Mouse (Mus musculus) T-cell, adult 2 months (primary cell): Measurements from ENCODE around the gene Grk5.
"Not testable (repeated sequence)": the region's sequence is repeated elsewhere in the genome, so short reads cannot be mapped to it uniquely, and the experiment has no call there.

Experiments
- DNase-seq: peaks from one replicate; pipeline ENCODE4 v3.0.0; 2022; ENCODE audit warnings: low spot score

Gene Grk5

DNA sequence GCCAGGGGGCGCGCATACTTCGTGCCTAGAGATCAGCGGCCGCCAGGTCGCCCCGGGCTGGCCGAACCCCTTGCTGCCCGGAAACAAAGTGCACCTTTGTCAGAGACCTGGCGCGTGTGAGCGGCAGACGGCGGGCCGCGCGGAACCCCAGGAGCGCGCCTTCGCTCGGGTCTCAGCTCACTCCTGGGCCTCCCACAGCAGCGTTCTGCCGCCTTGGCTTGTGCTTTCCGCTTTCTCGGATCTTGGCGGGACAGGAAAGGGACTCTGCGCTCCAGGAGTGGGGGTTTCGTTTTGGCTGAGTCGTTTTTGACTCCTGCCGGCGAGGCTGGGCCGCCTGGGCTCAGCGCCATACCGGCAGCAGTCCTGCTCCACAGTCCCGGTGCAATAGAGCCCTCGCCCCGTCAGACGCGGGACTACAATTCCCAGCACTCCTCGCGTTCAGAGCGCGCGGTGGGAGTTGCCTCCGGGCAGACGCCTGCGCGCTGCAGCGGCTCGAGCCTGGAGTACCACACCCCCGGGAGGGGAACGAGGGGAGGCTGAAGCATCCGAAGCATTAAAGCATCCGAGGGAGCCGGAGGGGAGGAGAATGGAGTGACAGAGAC, at the start of gene Grk5:
Gene Grk5, plus strand, starts transcription at position 36 of the 602 bp plus-strand sequence.
- DNase-seq = peak; percentile 93

DNA sequence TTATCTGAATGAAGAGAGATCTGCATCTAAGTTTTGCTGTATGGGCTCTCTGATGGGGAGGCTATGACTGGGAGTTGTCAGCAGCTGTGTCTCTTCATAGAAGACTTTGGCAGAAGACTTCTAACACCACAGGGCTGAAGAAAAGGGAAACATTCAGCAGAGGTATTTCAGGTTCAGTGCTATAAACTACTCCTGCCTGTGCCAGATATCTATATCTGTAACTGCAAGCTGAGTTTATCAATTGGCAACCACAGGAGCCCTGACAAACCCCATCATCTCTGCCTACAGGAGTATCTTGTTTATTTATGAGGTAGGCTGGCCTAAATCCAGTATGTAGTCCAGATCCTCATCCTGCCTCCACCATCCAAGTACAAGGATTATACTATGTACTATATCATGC, 46.2 kb upstream of the Grk5 start:
- no peak for DNase-seq

DNA sequence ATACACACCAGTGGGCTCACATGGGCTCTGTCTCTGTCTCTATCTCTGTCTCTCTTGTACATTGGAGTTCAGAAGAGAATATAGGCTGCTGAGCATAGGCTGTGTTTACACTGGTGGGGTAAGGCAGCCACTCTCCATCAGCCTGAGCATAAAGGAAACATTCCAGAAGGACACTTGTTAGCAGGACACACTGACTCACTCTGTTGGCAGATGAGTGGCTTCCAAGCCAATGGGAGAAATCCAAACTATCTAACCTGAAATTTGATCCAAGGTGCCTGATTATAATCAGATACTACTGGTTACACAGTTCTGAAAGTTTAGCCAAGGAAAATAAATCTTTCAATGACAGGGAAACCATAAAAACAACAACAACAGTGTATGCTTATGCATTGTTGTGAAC, 43.8 kb upstream of the Grk5 start:
- DNase-seq = no peak

GRCm38 (mm10) chr19:60860868-60861700, 28.5 kb upstream of the Grk5 start, which contains the start of gene Sfxn4:
TSS of gene Sfxn4 (minus strand) at chr19:60861479.
- DNase-seq = peak; percentile 92

DNA sequence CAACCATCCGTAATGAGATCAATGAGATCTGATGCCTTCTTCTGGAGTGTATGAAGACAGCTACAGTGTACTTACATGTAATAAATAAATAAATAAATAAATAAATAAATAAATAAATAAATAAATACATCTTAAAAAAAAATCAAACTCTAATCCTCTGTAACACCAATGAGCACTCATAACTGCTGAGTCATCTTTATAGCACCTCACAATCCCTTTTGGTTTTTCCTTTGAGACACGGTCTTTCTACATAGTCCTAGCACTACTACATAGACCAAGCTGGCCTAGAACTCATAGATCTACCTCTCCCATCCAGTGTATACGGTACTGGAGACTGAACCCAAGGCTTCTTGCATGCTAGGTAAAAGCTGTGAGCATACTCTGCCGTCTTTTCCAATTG, 23.4 kb upstream of the Grk5 start:
- DNase-seq = not testable (repeated sequence)

- no peak for DNase-seq
Measured at GRCm38 (mm10) chr19:60870489-60870888, 19.1 kb upstream of the Grk5 start.

GRCm38 (mm10) chr19:60871366-60871765, 18.2 kb upstream of the Grk5 start:
- no peak for DNase-seq

GRCm38 (mm10) chr19:60872272-60872671, 17.3 kb upstream of the Grk5 start:
- DNase-seq = no peak

DNA sequence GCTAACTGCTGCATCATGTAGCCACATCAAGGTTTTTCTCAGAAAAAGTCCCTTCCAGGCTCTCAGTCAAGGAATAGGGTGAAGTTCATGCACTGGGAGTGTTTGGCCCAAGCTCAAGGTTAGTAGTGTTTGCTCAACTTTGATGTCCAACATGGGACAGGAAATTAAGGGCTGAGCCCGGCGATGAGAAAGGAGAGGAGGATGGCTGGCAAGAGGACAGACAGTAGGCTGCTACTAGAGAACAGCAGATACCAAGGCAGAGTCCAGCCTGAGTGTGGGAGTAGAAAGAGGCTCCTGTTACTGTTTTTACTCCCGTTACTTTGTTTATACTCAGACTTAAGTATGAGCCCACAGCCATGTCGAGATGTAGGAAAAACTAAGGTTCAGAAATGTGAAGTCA, 16.0 kb upstream of the Grk5 start:
- no peak for DNase-seq

GRCm38 (mm10) chr19:60874064-60874694, 15.4 kb upstream of the Grk5 start, which contains the start of gene Prdx3:
TSS of gene Prdx3 (minus strand) at chr19:60874556.
- DNase-seq = peak; percentile 97

GRCm38 (mm10) chr19:60883129-60883528, 6.4 kb upstream of the Grk5 start:
- DNase-seq = no peak

GRCm38 (mm10) chr19:60887637-60888036, 1.9 kb upstream of the Grk5 start:
- no peak for DNase-seq

DNA sequence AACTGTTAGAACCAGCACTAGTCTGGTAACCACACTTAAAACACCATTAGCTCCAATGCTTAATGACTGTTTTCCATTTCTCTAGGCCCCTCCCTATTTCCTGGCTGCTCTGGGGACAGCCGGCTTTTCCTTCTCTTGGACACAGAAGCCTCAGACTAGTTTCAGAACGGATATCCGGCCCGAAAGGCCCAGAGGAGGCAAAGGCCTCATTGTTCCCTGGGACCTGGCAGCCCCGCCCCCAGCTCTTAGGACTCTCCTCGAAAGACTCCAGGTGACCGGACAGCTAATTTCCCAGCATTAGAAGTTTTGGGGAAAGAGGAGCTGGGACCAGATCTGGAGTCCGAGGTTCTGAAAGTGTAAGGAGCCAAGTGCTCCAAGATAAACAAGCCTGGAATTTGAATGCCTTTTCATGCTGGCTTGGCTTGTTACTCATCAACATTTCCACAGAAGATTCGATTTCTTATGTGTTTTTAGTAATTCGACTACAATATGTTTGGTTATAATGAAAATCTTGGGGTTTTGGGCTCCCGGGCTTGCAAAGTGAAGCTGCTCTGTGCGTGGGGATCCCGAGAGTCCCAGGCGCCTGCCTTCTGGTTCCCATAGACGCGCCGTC, 342 bp upstream of the Grk5 start:
- DNase-seq = peak; percentile 3

- no peak for DNase-seq
Measured at GRCm38 (mm10) chr19:60890391-60891122, 1.0 kb downstream of the Grk5 start.

DNA sequence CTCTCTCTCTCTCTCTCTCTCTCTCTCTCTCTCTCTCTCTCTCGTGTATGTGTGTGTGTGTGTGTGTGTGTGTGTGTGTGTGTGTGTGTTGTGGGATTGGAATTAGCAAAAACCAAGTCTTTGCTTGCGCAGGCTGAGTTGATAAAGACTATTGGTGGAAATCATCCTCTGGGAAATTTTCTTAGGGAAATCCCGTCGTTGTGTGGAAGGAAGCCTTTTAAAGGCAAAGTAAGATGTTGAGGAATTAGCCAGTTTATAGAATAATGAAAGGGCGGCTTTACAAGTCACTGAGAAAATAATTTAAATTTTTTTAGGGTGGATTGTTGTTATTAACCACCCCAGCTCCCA, 1.5 kb downstream of the Grk5 start:
- DNase-seq = no peak

DNA sequence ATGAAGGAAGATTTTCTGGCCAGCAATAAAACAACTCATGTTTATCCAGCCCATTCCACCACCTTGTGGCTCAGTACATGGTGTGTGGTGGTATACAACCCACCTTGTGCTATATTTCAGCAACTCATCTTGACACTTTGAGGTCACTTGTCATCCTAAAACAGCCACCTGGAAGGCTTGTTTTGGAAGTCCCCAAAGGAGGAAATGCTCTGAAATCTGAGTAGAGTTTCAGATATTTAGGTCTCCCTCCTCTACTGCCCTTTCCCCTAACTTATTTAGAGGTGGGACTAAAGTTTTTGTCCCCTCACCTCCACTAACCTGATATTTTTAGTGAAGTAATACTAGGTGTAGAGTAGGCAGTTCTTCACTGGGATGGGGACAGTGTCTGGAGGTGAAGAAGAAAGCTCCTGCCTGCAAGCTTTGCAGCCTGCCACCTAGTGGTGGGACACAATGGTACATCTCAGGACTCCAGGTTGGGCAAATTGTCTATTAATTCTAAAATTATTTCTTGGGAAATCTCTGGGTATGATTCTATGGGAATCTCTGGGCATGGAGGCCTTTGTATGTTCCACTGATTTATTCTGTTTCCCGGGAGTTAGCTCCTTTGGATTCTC, 2.5 kb downstream of the Grk5 start:
- DNase-seq = peak; percentile 66

DNA sequence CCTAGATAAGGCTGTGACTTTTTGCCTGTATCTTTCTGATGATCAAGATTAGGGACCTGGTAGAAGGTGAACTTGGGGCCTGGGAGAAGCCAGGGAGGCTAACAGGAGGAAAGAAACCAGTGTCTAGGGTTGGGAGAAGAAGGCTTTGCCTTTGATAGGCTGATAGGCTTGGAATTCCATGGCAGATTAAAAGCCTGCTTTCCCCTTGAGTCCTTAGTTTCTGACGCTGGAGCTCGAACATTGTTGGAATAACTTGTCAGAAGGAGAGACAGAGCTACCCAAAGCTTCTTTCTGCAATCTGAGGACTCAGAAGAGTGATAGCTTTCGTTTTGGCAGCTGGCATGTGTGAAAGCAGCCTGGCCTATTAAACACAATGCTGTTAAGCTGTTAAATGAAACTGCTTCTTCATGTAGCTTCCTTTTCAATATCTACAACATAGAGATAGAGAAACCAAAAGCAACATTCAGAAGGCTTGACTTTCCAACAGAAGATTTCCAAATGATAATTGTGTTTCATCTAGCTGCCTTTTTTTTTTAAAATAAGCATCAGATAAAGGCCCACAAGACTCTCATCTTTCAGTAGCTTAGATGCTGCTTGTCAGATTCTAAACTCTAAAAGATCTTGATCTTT, 5.8 kb downstream of the Grk5 start:
- DNase-seq = no peak

DNA sequence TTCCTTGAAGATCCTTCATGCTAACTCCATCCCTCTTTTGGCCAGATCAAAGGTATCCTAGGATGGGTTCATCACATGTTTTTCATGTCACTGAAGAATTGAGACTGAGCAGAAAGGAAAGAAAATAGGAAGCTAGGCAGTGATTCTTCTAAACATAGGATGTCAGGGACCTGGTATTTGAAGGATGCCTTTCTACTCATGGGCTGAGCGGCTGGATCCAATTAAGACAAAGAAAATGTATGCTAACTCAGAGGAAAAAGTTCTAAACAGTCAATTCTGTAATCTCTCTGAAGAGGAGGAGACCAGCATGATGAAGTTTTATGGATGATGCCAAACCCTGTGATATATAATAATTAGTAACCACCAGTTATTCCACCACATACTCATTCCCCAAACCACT, 13.6 kb downstream of the Grk5 start:
- no peak for DNase-seq

GRCm38 (mm10) chr19:60903971-60904370, 14.4 kb downstream of the Grk5 start:
- no peak for DNase-seq

DNA sequence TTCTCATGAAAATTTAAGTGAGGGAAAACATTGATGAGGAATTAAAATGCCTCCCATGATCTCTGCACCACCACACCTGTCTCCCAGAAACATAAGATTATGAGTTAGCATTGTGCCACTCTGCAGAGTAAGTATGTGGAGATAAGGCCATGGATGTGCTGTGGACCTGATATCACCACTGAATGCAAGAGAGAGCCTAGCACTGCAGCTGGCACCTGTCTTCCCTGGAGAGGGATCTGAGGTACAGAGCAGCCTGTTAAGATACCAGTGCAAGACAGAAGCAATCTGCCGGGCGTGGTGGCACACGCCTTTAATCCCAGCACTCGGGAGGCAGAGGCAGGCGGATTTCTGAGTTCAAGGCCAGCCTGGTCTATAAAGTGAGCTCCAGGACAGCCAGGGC, 15.9 kb downstream of the Grk5 start:
- no peak for DNase-seq

DNA sequence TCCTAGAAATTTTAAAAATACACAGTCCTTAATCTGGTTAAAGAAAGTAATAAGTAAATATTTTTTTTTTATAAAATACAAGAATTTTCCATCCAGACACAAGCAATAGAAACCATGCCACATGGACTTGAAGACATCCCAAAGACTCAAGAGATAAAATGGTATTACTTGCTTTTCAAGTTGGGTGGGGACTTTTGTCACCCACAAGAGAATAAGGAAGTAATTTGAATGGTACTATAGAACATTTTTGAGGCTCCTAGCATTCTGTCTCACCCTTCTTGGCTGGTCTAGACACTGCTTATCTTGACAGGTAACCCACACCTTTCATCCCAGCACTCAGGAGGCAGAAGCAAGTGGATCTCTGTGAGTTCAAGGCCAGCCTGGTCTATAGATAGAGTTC, 20.8 kb downstream of the Grk5 start:
- DNase-seq = no peak
